Mouse (Mus musculus) kidney, adult 9 months (tissue): ENCODE measurements around the gene Prdm8.

Experiments
- DNase-seq: peaks from one replicate; pipeline ENCODE4 v3.0.0; 2022

The Prdm8 gene

GRCm38 (mm10) chr5:98184971-98185805 lies 18.2 kb downstream of the Prdm8 start:
- peak; percentile 76 for DNase-seq

DNA sequence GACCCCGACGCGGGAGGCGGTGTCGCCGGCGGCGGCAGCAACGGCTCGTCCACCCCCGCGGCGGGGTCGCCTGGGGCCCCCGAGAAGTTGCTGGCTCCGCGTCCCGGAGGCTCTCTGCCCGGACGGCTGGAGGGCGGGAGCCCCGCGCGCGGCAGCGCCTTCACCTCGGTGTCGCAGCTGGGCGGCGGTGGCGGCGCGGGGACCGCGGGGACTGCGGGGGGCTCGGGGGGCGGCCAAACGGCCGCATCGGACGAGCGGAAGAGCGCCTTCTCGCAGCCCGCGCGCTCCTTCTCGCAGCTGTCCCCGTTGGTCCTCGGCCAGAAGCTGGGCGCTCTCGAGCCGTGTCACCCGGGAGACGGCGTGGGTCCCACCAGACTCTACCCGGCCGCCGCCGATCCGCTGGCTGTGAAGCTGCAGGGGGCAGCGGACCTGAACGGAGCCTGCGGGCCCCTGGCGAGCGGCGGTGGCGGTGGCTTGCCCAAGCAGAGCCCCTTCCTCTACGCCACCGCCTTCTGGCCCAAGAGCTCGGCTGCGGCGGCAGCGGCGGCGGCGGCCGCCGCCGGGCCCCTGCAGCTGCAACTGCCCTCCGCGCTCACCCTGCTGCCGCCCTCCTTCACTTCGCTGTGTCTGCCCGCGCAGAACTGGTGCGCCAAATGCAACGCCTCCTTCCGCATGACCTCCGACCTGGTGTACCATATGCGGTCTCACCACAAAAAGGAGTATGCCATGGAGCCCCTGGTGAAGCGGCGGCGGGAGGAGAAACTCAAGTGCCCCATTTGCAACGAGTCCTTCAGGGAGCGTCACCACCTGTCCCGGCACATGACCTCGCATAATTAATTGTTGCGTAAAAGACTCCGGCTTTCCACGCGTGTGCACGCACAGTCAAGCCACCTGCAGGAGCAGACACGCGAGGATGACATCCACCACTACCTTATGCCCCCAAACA lies 19.1 kb downstream of the Prdm8 start:
- no peak for DNase-seq

- DNase-seq = no peak
Measured at GRCm38 (mm10) chr5:98189181-98190180, 22.5 kb downstream of the Prdm8 start.

GRCm38 (mm10) chr5:98192295-98192983 lies 25.4 kb downstream of the Prdm8 start:
- DNase-seq = no peak

DNA sequence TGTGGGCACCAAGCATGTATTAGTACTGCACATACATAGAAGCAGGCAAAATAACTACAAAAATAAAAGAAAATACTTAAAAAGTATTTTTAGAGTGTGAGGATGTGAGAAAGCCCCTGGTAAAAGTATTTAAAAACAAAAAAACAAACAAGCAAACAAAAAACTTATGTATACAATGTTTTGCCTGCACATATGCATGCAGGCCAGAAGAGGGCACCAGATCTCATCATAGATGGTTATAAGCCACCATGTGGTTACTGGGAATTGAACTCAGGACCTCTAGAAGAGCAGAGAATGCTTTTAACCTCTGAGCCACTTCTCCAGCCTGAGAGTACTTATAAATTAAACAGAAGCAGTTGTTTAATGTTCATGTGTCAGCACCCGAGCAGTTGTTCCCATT lies 28.0 kb downstream of the Prdm8 start:
- no peak for DNase-seq

- DNase-seq = no peak
Measured at GRCm38 (mm10) chr5:98198412-98199218, 31.6 kb downstream of the Prdm8 start.

GRCm38 (mm10) chr5:98199219-98199552 lies 32.2 kb downstream of the Prdm8 start:
- DNase-seq = no peak

GRCm38 (mm10) chr5:98201606-98202005 lies 34.6 kb downstream of the Prdm8 start:
- no peak for DNase-seq

- no peak for DNase-seq
Measured at GRCm38 (mm10) chr5:98202996-98203395, 36.0 kb downstream of the Prdm8 start.

GRCm38 (mm10) chr5:98212501-98212900 lies 45.5 kb downstream of the Prdm8 start:
- no peak for DNase-seq

GRCm38 (mm10) chr5:98221956-98222355 lies 55.0 kb downstream of the Prdm8 start:
- no peak for DNase-seq

- no peak for DNase-seq
Measured at GRCm38 (mm10) chr5:98226710-98227109, 59.7 kb downstream of the Prdm8 start.

DNA sequence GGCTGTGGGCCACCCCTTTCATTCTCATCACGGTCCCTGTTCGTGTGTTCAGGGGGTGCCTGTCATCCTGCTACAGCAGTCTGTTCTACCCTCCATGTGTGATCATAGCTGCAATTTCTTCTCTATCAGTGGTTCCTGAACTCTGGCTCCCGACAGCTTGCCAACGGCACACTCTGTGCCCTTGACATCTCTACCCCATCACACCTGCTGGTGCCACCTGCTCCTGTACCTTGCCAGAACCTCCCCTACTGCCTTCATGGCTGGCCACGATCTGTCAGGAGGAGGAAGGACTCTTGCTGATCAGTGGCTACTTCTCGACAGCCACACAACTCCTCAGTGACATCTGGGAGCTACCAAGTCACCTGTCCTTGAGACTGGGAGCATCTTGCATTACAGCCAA lies 62.5 kb downstream of the Prdm8 start:
- no peak for DNase-seq

- DNase-seq = no peak
Measured at GRCm38 (mm10) chr5:98238466-98238865, 71.5 kb downstream of the Prdm8 start.
